Comparison of ENCODE assay signal across 8 mouse cellular contexts in genomic region chr7:19054047-19054776, GRCm38 (mm10). TPM values are rescaled to one million over a fixed set of nuclear protein-coding genes. Genes with fewer than 3 reads are reported as not detected.
DNase-seq lines count a peak whose midpoint lies in the region; ATAC-seq and TF ChIP-seq lines count a peak whose summit lies in the region.

TSS of gene Rsph6a (plus strand) at chr7:19054690.

- H3K27ac ChIP-seq in thymus, adult 2 months (ENCODE audit: control insufficient read depth, insufficient read depth, low read length) = no peak within 1 kb of the TSS

- no peak for TF ChIP-seq POLR2A in thymus, adult 2 months (IDR thresholded peaks at IDR 0.05; ENCODE audit: control insufficient read depth, extremely low read depth, insufficient read depth, low read length, poor library complexity)

- DNase-seq in cerebellum, adult 8-10 months = no peak
- DNase-seq in thymus, adult 2 months = peak; percentile 41
- DNase-seq in thymus, adult 18-20 months = no peak
- DNase-seq in forelimb bud, embryonic 11.5 days (ENCODE audit: low read depth, low spot score) = peak; percentile 64
- DNase-seq in kidney, postnatal 14 days = peak; percentile 41
- peak; percentile 75 for DNase-seq in neural tube, embryonic 10.5 days (ENCODE audit: extremely low spot score, low spot score)
- DNase-seq in frontal cortex, postnatal 25 days (ENCODE audit: low spot score in 2 of 2) = no peak

- no peak within 1 kb of the TSS for H3K4me3 ChIP-seq in thymus, adult 2 months (ENCODE audit: control insufficient read depth, insufficient read depth, low read length)

- peaks cover 12% of the 10 kb centered on the region for H3K36me3 ChIP-seq in thymus, adult 2 months (ENCODE audit: control insufficient read depth, insufficient read depth, low read length)

- 0 out of 2 replicates have a peak, but pooled peaks have one; percentile 47 for TF ChIP-seq CTCF in thymus, adult 2 months (IDR thresholded peaks at IDR 0.05; ENCODE audit: borderline replicate concordance, control insufficient read depth, extremely low read depth, insufficient read depth, low read length, poor library complexity)

- 83% methylated on average over 33 of the region's 33 CpGs for WGBS in thymus, adult 2 months

- H3K4me1 ChIP-seq in thymus, adult 2 months (replicated peaks; ENCODE audit: control insufficient read depth, insufficient read depth, low read length) = no peaks in the 10 kb centered on the region

- 0 out of 2 replicates have a peak, but pooled peaks have one; percentile 17 for ATAC-seq in cerebellum, adult (ENCODE audit: insufficient number of reproducible peaks, low FRiP score, low TSS enrichment)

- no peaks in the 10 kb centered on the region for H3K27me3 ChIP-seq in thymus, adult 2 months (ENCODE audit: control insufficient read depth, insufficient read depth, low read length)

RNA-seq across cellular contexts. Expression of gene Rsph6a, which starts in this region (rescaled TPM):
- 0.05 and 0.18 TPM in 2 replicates for polyA plus RNA-seq in thymus, adult 2 months (2012; rRNA removed)

Comparison
In these comparisons a context has a peak if more than half of its experiments do, and no peak if none do; other contexts are left out.
1. Peak in DNase-seq in thymus, adult 2 months; RNA of the gene not detected or under 1 TPM.
2. DNase-seq: peak in forelimb bud, embryonic 11.5 days (single experiment), kidney, postnatal 14 days (single experiment) and neural tube, embryonic 10.5 days (single experiment); none in cerebellum, adult 8-10 months (single experiment), thymus, adult 18-20 months (0 of 2) and frontal cortex, postnatal 25 days (0 of 2).